Mouse (Mus musculus): ENCODE data around the gene Anxa5. TPM values are rescaled to one million over a fixed set of nuclear protein-coding genes. Genes with fewer than 3 reads are reported as not detected.

Gene Anxa5
- polyA plus RNA-seq, 1 experiment from 2014 or later, result 103 TPM

- ATAC-seq (ENCODE audit: low FRiP score) (peak; percentile 83), DNase-seq (ENCODE audit: low spot score) (peak; percentile 70)
- H3K9me3 ChIP-seq (ENCODE audit: control insufficient read depth, low read length), result no peaks in the 10 kb centered on the region
- H3K4me1 ChIP-seq (replicated peaks; ENCODE audit: control insufficient read depth, insufficient read depth, low read length), result peaks cover 4% of the 10 kb centered on the region
- H3K27ac ChIP-seq (ENCODE audit: low read depth, low read length), result peak overlapping the region; percentile 58
- WGBS, result 10% methylated on average over 11 of the region's 11 CpGs
- H3K4me2 ChIP-seq (replicated peaks; ENCODE audit: low read depth, low read length), result no peak overlapping the region; the same call in 1 of the 2 replicates
- no peaks in the 10 kb centered on the region for H3K27me3 ChIP-seq (ENCODE audit: control insufficient read depth, insufficient read depth, low read length)
- H3K36me3 ChIP-seq (ENCODE audit: control insufficient read depth, insufficient read depth, low read length), result no peaks in the 10 kb centered on the region
- H3K9ac ChIP-seq (ENCODE audit: low read depth, low read length), result peak overlapping the region; percentile 24; the same call in 1 of the 2 replicates
- H3K4me3 ChIP-seq (ENCODE audit: low read depth, low read length), result no peak overlapping the region
Measured at GRCm38 (mm10) chr3:36481776-36482193, 6.1 kb upstream of the Anxa5 start.

GRCm38 (mm10) chr3:36480486-36480885 lies 4.8 kb upstream of the Anxa5 start:
- Histone ChIP-seq H3K36me3 (ENCODE audit: control insufficient read depth, insufficient read depth, low read length) (no peaks in the 10 kb centered on the region), H3K27ac (ENCODE audit: low read depth, low read length) (no peak overlapping the region), H3K4me3 (ENCODE audit: low read depth, low read length) (no peak overlapping the region), H3K4me2 (replicated peaks; ENCODE audit: low read depth, low read length) (no peak overlapping the region), H3K4me1 (replicated peaks; ENCODE audit: control insufficient read depth, insufficient read depth, low read length) (peaks cover 4% of the 10 kb centered on the region), H3K27me3 (ENCODE audit: control insufficient read depth, insufficient read depth, low read length) (no peaks in the 10 kb centered on the region), H3K9ac (ENCODE audit: low read depth, low read length) (no peak overlapping the region), H3K9me3 (ENCODE audit: control insufficient read depth, low read length) (no peaks in the 10 kb centered on the region)
- 81% methylated on average over 2 of the region's 2 CpGs for WGBS
- ATAC-seq (ENCODE audit: low FRiP score) (no peak), DNase-seq (ENCODE audit: low spot score) (no peak)

- no peak overlapping the region for H3K4me2 ChIP-seq (replicated peaks; ENCODE audit: low read depth, low read length)
- no peaks in the 10 kb centered on the region for H3K27me3 ChIP-seq (ENCODE audit: control insufficient read depth, insufficient read depth, low read length)
- no peak for DNase-seq (ENCODE audit: low spot score)
- peaks cover 4% of the 10 kb centered on the region for H3K4me1 ChIP-seq (replicated peaks; ENCODE audit: control insufficient read depth, insufficient read depth, low read length)
- H3K27ac ChIP-seq (ENCODE audit: low read depth, low read length), result no peak overlapping the region
- WGBS, result 80% methylated on average over 8 of the region's 8 CpGs
- no peak for ATAC-seq (ENCODE audit: low FRiP score)
- no peaks in the 10 kb centered on the region for H3K9me3 ChIP-seq (ENCODE audit: control insufficient read depth, low read length)
- H3K9ac ChIP-seq (ENCODE audit: low read depth, low read length), result no peak overlapping the region
- no peaks in the 10 kb centered on the region for H3K36me3 ChIP-seq (ENCODE audit: control insufficient read depth, insufficient read depth, low read length)
- H3K4me3 ChIP-seq (ENCODE audit: low read depth, low read length), result no peak overlapping the region
Measured at GRCm38 (mm10) chr3:36478776-36479175, 3.1 kb upstream of the Anxa5 start.

- 0 out of 2 replicates have a peak, but pooled peaks have one; percentile 8 for ATAC-seq (ENCODE audit: low FRiP score)
- Histone ChIP-seq H3K36me3 (ENCODE audit: control insufficient read depth, insufficient read depth, low read length) (no peaks in the 10 kb centered on the region), H3K4me2 (replicated peaks; ENCODE audit: low read depth, low read length) (peak overlapping the region; percentile 87), H3K9me3 (ENCODE audit: control insufficient read depth, low read length) (no peaks in the 10 kb centered on the region), H3K4me1 (replicated peaks; ENCODE audit: control insufficient read depth, insufficient read depth, low read length) (no peaks in the 10 kb centered on the region), H3K4me3 (ENCODE audit: low read depth, low read length) (peak overlapping the region; percentile 63), H3K27me3 (ENCODE audit: control insufficient read depth, insufficient read depth, low read length) (no peaks in the 10 kb centered on the region), H3K9ac (ENCODE audit: low read depth, low read length) (peak overlapping the region; percentile 58), H3K27ac (ENCODE audit: low read depth, low read length) (peak overlapping the region; percentile 36; the same call in 1 of the 2 replicates)
- 39% methylated on average over 20 of the region's 20 CpGs for WGBS
- peak; percentile 20 for DNase-seq (ENCODE audit: low spot score)
Measured at GRCm38 (mm10) chr3:36476261-36477155, 814 bp upstream of the Anxa5 start.

GRCm38 (mm10) chr3:36474938-36475483 lies 683 bp downstream of the Anxa5 start:
- no peak for DNase-seq (ENCODE audit: low spot score)
- Histone ChIP-seq H3K27me3 (ENCODE audit: control insufficient read depth, insufficient read depth, low read length) (no peaks in the 10 kb centered on the region), H3K4me3 (ENCODE audit: low read depth, low read length) (peak overlapping the region; percentile 63), H3K4me1 (replicated peaks; ENCODE audit: control insufficient read depth, insufficient read depth, low read length) (no peaks in the 10 kb centered on the region; the same call in 1 of the 2 replicates), H3K27ac (ENCODE audit: low read depth, low read length) (no peak overlapping the region), H3K9ac (ENCODE audit: low read depth, low read length) (peak overlapping the region; percentile 58), H3K36me3 (ENCODE audit: control insufficient read depth, insufficient read depth, low read length) (no peaks in the 10 kb centered on the region), H3K4me2 (replicated peaks; ENCODE audit: low read depth, low read length) (peak overlapping the region; percentile 87), H3K9me3 (ENCODE audit: control insufficient read depth, low read length) (no peaks in the 10 kb centered on the region)
- 2% methylated on average over 24 of the region's 24 CpGs for WGBS
- no peak; the same call in 1 of the 2 replicates for ATAC-seq (ENCODE audit: low FRiP score)

GRCm38 (mm10) chr3:36474421-36474820 lies 1.3 kb downstream of the Anxa5 start:
- ATAC-seq (ENCODE audit: low FRiP score), result no peak
- no peak for DNase-seq (ENCODE audit: low spot score)
- no peak overlapping the region for H3K4me3 ChIP-seq (ENCODE audit: low read depth, low read length)
- no peaks in the 10 kb centered on the region for H3K9me3 ChIP-seq (ENCODE audit: control insufficient read depth, low read length)
- H3K27ac ChIP-seq (ENCODE audit: low read depth, low read length), result no peak overlapping the region
- no peaks in the 10 kb centered on the region for H3K27me3 ChIP-seq (ENCODE audit: control insufficient read depth, insufficient read depth, low read length)
- H3K9ac ChIP-seq (ENCODE audit: low read depth, low read length), result no peak overlapping the region
- H3K4me2 ChIP-seq (replicated peaks; ENCODE audit: low read depth, low read length), result no peak overlapping the region
- H3K36me3 ChIP-seq (ENCODE audit: control insufficient read depth, insufficient read depth, low read length), result no peaks in the 10 kb centered on the region
- WGBS, result 83% methylated on average over 5 of the region's 5 CpGs
- no peaks in the 10 kb centered on the region; the same call in 1 of the 2 replicates for H3K4me1 ChIP-seq (replicated peaks; ENCODE audit: control insufficient read depth, insufficient read depth, low read length)

- no peak overlapping the region for H3K4me2 ChIP-seq (replicated peaks; ENCODE audit: low read depth, low read length)
- ATAC-seq (ENCODE audit: low FRiP score) (no peak), DNase-seq (ENCODE audit: low spot score) (no peak)
- H3K4me3 ChIP-seq (ENCODE audit: low read depth, low read length), result no peak overlapping the region
- H3K27me3 ChIP-seq (ENCODE audit: control insufficient read depth, insufficient read depth, low read length), result no peaks in the 10 kb centered on the region
- H3K9ac ChIP-seq (ENCODE audit: low read depth, low read length), result no peak overlapping the region
- H3K36me3 ChIP-seq (ENCODE audit: control insufficient read depth, insufficient read depth, low read length), result no peaks in the 10 kb centered on the region
- no peaks in the 10 kb centered on the region; the same call in 1 of the 2 replicates for H3K4me1 ChIP-seq (replicated peaks; ENCODE audit: control insufficient read depth, insufficient read depth, low read length)
- H3K27ac ChIP-seq (ENCODE audit: low read depth, low read length), result no peak overlapping the region
- WGBS, result 94% methylated on average over 5 of the region's 5 CpGs
- H3K9me3 ChIP-seq (ENCODE audit: control insufficient read depth, low read length), result no peaks in the 10 kb centered on the region
Measured at GRCm38 (mm10) chr3:36473222-36473621, 2.5 kb downstream of the Anxa5 start.

GRCm38 (mm10) chr3:36471856-36472255 lies 3.8 kb downstream of the Anxa5 start:
- Histone ChIP-seq H3K9ac (ENCODE audit: low read depth, low read length) (no peak overlapping the region), H3K36me3 (ENCODE audit: control insufficient read depth, insufficient read depth, low read length) (no peaks in the 10 kb centered on the region), H3K4me3 (ENCODE audit: low read depth, low read length) (no peak overlapping the region), H3K27me3 (ENCODE audit: control insufficient read depth, insufficient read depth, low read length) (no peaks in the 10 kb centered on the region), H3K27ac (ENCODE audit: low read depth, low read length) (no peak overlapping the region), H3K9me3 (ENCODE audit: control insufficient read depth, low read length) (no peaks in the 10 kb centered on the region), H3K4me1 (replicated peaks; ENCODE audit: control insufficient read depth, insufficient read depth, low read length) (no peaks in the 10 kb centered on the region; the same call in 1 of the 2 replicates), H3K4me2 (replicated peaks; ENCODE audit: low read depth, low read length) (no peak overlapping the region)
- WGBS, result 72% methylated on average over 4 of the region's 4 CpGs
- DNase-seq (ENCODE audit: low spot score) (no peak), ATAC-seq (ENCODE audit: low FRiP score) (no peak)

Data from hindbrain, embryonic 11.5 days (tissue).